In genomic region chr10:82964491-82964890, GRCm38 (mm10) we compare ENCODE assay signal across 14 mouse cellular contexts.
"Had no signal": no experiment of that assay in that cellular context is flagged by ENCODE, and none has a peak within 500 bp of the region (broad histone marks: within the 10 kb centered on the region; RNA-seq: fewer than 3 reads in every experiment).

No protein-coding gene starts in this region.

- DNase-seq: kidney, adult 2 months; layer of hippocampus, postnatal 36 days; left cerebral cortex, postnatal 4 days; retina, postnatal 1 day; right cerebral cortex, postnatal 4 days; thymus, adult 18-20 months; thymus, postnatal 14 days had no signal

- H3K4me3 ChIP-seq: kidney, embryonic 15.5 days; limb, embryonic 13.5 days; midbrain, embryonic 12.5 days; myocyte; neural tube, embryonic 15.5 days had no signal

- H3K27me3 ChIP-seq: kidney, embryonic 15.5 days; limb, embryonic 13.5 days; midbrain, embryonic 12.5 days; neural tube, embryonic 15.5 days had no signal

- H3K36me3 ChIP-seq: kidney, embryonic 15.5 days; limb, embryonic 13.5 days; midbrain, embryonic 12.5 days; neural tube, embryonic 15.5 days had no signal

- ATAC-seq: intestine, embryonic 16.5 days had no signal

- H3K27ac ChIP-seq: kidney, embryonic 15.5 days; limb, embryonic 13.5 days; liver, embryonic 14.5 days; midbrain, embryonic 12.5 days; neural tube, embryonic 15.5 days had no signal
